Mouse (Mus musculus): ENCODE results near the gene Agpat2.

Gene Agpat2

GRCm38 (mm10) chr2:26595725-26596435 is 8.3 kb downstream of the Agpat2 start:
- DNase-seq (ENCODE audit: low spot score), result no peak

GRCm38 (mm10) chr2:26594934-26595724 is 9.1 kb downstream of the Agpat2 start:
- DNase-seq (ENCODE audit: low spot score), result no peak

- no peak for DNase-seq (ENCODE audit: low spot score)
Measured at GRCm38 (mm10) chr2:26594461-26594933, 9.7 kb downstream of the Agpat2 start.

GRCm38 (mm10) chr2:26594022-26594346 is 10.2 kb downstream of the Agpat2 start:
- no peak for DNase-seq (ENCODE audit: low spot score)

GRCm38 (mm10) chr2:26593211-26594021 is 10.8 kb downstream of the Agpat2 start:
- DNase-seq (ENCODE audit: low spot score), result no peak

GRCm38 (mm10) chr2:26591416-26591815 is 12.8 kb downstream of the Agpat2 start:
- no peak for DNase-seq (ENCODE audit: low spot score)

- no peak for DNase-seq (ENCODE audit: low spot score)
Measured at GRCm38 (mm10) chr2:26590962-26591361, 13.3 kb downstream of the Agpat2 start.

- no peak for DNase-seq (ENCODE audit: low spot score)
Measured at GRCm38 (mm10) chr2:26590282-26590681, 13.9 kb downstream of the Agpat2 start.

GRCm38 (mm10) chr2:26589284-26589683 is 14.9 kb downstream of the Agpat2 start:
- no peak for DNase-seq (ENCODE audit: low spot score)

GRCm38 (mm10) chr2:26588573-26588972 is 15.6 kb downstream of the Agpat2 start:
- DNase-seq (ENCODE audit: low spot score), result no peak

- DNase-seq (ENCODE audit: low spot score), result no peak
Measured at GRCm38 (mm10) chr2:26587044-26587405, 17.2 kb downstream of the Agpat2 start.

GRCm38 (mm10) chr2:26586294-26587043 is 17.7 kb downstream of the Agpat2 start, which contains the start of gene Gm20532:
TSS of gene Gm20532 (plus strand) at chr2:26586639.
- DNase-seq (ENCODE audit: low spot score), result no peak

GRCm38 (mm10) chr2:26585713-26586112 is 18.5 kb downstream of the Agpat2 start:
- no peak for DNase-seq (ENCODE audit: low spot score)

GRCm38 (mm10) chr2:26583640-26584039 is 20.6 kb downstream of the Agpat2 start:
- DNase-seq (ENCODE audit: low spot score), result no peak

GRCm38 (mm10) chr2:26582741-26583140 is 21.5 kb downstream of the Agpat2 start:
- DNase-seq (ENCODE audit: low spot score), result no peak

- no peak for DNase-seq (ENCODE audit: low spot score)
Measured at GRCm38 (mm10) chr2:26582203-26582602, 22.0 kb downstream of the Agpat2 start.

GRCm38 (mm10) chr2:26580751-26581150 is 23.5 kb downstream of the Agpat2 start:
- DNase-seq (ENCODE audit: low spot score), result no peak

- no peak for DNase-seq (ENCODE audit: low spot score)
Measured at GRCm38 (mm10) chr2:26579714-26580113, 24.5 kb downstream of the Agpat2 start, which contains the start of gene Egfl7. TSS of gene Egfl7 (plus strand) at chr2:26580014.

GRCm38 (mm10) chr2:26578369-26578768 is 25.8 kb downstream of the Agpat2 start:
- DNase-seq (ENCODE audit: low spot score), result no peak

GRCm38 (mm10) chr2:26576462-26576861 is 27.8 kb downstream of the Agpat2 start:
- DNase-seq (ENCODE audit: low spot score), result no peak

GRCm38 (mm10) chr2:26575865-26576264 is 28.4 kb downstream of the Agpat2 start:
- DNase-seq (ENCODE audit: low spot score), result no peak

GRCm38 (mm10) chr2:26575378-26575777 is 28.8 kb downstream of the Agpat2 start:
- no peak for DNase-seq (ENCODE audit: low spot score)
